Mouse (Mus musculus) midbrain, postnatal 0 days (tissue): ENCODE results near the gene Megf6. TPM values are rescaled to one million over a fixed set of nuclear protein-coding genes. Genes with fewer than 3 reads are reported as not detected.

ENCODE experiments used
- ATAC-seq: fragments of 200-750 bp; cut with Nextera tagmentation; 2 replicates; pipeline ENCODE4 v1.8.0; 2017; ENCODE audit warnings: moderate number of reproducible peaks, mild to moderate bottlenecking, moderate TSS enrichment, moderate library complexity; ENCODE audit not compliant: low FRiP score
- DNase-seq: peaks from one replicate; pipeline ENCODE4 v3.0.0-alpha.2; 2015; ENCODE audit warnings: low spot score
- H3K27ac ChIP-seq: fragments of 300-500 bp; sonication (generic); 2 replicates; pipeline ENCODE4 v1.5.1; 2014; ENCODE audit warnings: low read depth, mild to moderate bottlenecking, low read length, mixed read lengths
- H3K27me3 ChIP-seq: fragments of 300-500 bp; sonication (generic); 2 replicates; pipeline ENCODE4 v1.6.1; 2014; ENCODE audit warnings: low read length, control low read depth, mixed read lengths; ENCODE audit not compliant: insufficient read depth
- H3K36me3 ChIP-seq: fragments of 300-500 bp; sonication (generic); 2 replicates; pipeline ENCODE4 v1.6.1; 2014; ENCODE audit warnings: low read length, control low read depth, mixed read lengths; ENCODE audit not compliant: insufficient read depth
- H3K4me1 ChIP-seq: fragments of 300-500 bp; sonication (generic); 2 replicates; pipeline ENCODE4 v1.6.1; 2014; ENCODE audit warnings: mild to moderate bottlenecking, control low read depth, antibody characterized with exemption, low read length, mixed read lengths; ENCODE audit not compliant: insufficient read depth
- H3K4me2 ChIP-seq: fragments of 300-500 bp; sonication (generic); 2 replicates; pipeline ENCODE4 v1.6.1; 2014; ENCODE audit warnings: low read depth, mild to moderate bottlenecking, low read length, mixed read lengths; ENCODE audit not compliant: poor library complexity, severe bottlenecking
- H3K4me3 ChIP-seq: fragments of 300-500 bp; sonication (generic); 2 replicates; pipeline ENCODE4 v1.5.1; 2014; ENCODE audit warnings: low read depth, mild to moderate bottlenecking, low read length, moderate library complexity
- H3K9ac ChIP-seq: fragments of 300-500 bp; sonication (generic); replicated peaks from 2 replicates; pipeline ENCODE4 v1.6.1; 2014; ENCODE audit warnings: mild to moderate bottlenecking, low read length, moderate library complexity, mixed read lengths; ENCODE audit not compliant: poor library complexity, severe bottlenecking
- H3K9me3 ChIP-seq: fragments of 300-500 bp; sonication (generic); 2 replicates; pipeline ENCODE4 v1.6.1; 2016; ENCODE audit warnings: low read length, control low read depth
- CTCF ChIP-seq: IDR thresholded peaks from 2 replicates; pipeline ENCODE4 v1.5.1; 2016; ENCODE audit warnings: antibody characterized with exemption, mild to moderate bottlenecking
- WGBS: fragments of 180-500 bp; shearing (Covaris S2); extraction: QIAGEN DNeasy Blood & Tissue Kit; methylation state at CpG from one replicate; pipeline ENCODE4 v1.1.7; 2014; 5-methylcytosine and 5-hydroxymethylcytosine counted together
- polyA plus RNA-seq: library from polyadenylated mRNA; unstranded; fragments of >200 nt; fragmentation: Nextera tagmentation; extraction: Ambion mirVana; gene quantifications from 2 replicates; pipeline ENCODE4 v1.2.1, GENCODE M21; 2015
- total RNA-seq: library from RNA; depleted of rRNA; stranded (reverse); fragments of >200 nt; gene quantifications from 2 replicates; pipeline ENCODE4 v1.2.3, GENCODE M21; 2014

Megf6 gene
- total and polyA plus RNA-seq, 2 experiments from 2014 or later: 12.1 to 68.0 TPM

- Histone ChIP-seq H3K27me3 (no peaks in the 10 kb centered on the region), H3K4me3 (no peak overlapping the region), H3K9ac (no peak overlapping the region), H3K4me2 (no peak overlapping the region), H3K9me3 (no peaks in the 10 kb centered on the region), H3K4me1 (no peaks in the 10 kb centered on the region), H3K27ac (no peak overlapping the region), H3K36me3 (peaks cover 58% of the 10 kb centered on the region)
- no peak for TF ChIP-seq CTCF
- WGBS: 63% methylated on average over 11 of the region's 11 CpGs
- DNase-seq (no peak), ATAC-seq (no peak)
Measured at GRCm38 (mm10) chr4:154154104-154154503, 16.4 kb upstream of the Megf6 start.

- WGBS: 79% methylated on average over 7 of the region's 7 CpGs
- TF ChIP-seq CTCF: no peak
- Histone ChIP-seq H3K4me3 (no peak overlapping the region), H3K27me3 (no peaks in the 10 kb centered on the region), H3K27ac (no peak overlapping the region), H3K36me3 (peaks cover 51% of the 10 kb centered on the region), H3K4me2 (no peak overlapping the region), H3K9me3 (no peaks in the 10 kb centered on the region), H3K9ac (no peak overlapping the region), H3K4me1 (0 out of 2 replicates have a peak, but pooled peaks cover 4% of the 10 kb centered on the region)
- no peak for ATAC-seq
- no peak for DNase-seq
Measured at GRCm38 (mm10) chr4:154156050-154156449, 14.5 kb upstream of the Megf6 start.

GRCm38 (mm10) chr4:154157970-154158662 is 12.4 kb upstream of the Megf6 start:
- Histone ChIP-seq H3K27ac (no peak overlapping the region), H3K9me3 (no peaks in the 10 kb centered on the region), H3K9ac (no peak overlapping the region), H3K27me3 (no peaks in the 10 kb centered on the region), H3K36me3 (peaks cover 31% of the 10 kb centered on the region), H3K4me1 (0 out of 2 replicates have a peak, but pooled peaks cover 4% of the 10 kb centered on the region), H3K4me2 (no peak overlapping the region), H3K4me3 (no peak overlapping the region)
- ATAC-seq (no peak), DNase-seq (no peak)
- TF ChIP-seq CTCF: no peak; the same call in 1 of the 2 replicates
- WGBS: 93% methylated on average over 14 of the region's 14 CpGs

DNA sequence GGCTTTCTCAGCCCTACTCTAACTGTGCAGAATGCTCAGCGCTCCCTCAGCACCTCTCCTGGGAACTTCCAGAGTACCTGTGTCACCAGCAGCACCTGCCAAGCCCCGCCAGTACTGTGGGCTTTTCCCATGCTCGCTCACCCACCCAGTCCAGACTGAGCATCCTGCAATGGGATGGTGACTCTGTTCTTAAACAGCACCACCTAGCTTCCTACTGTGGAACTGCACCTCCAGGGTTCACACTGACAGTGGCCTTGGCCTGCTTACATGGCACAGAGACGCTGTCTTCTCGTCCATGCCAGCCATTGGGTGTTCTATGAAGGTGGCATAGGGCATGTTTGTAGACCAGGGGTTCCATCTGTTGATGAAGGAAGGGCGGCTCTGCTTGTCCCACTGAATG is 11.5 kb upstream of the Megf6 start:
- H3K27me3 ChIP-seq: no peaks in the 10 kb centered on the region
- H3K27ac ChIP-seq: no peak overlapping the region
- 0 out of 2 replicates have a peak, but pooled peaks cover 4% of the 10 kb centered on the region for H3K4me1 ChIP-seq
- WGBS: 18% methylated on average over 6 of the region's 6 CpGs
- H3K4me3 ChIP-seq: peak overlapping the region; percentile 82; the same call in 1 of the 2 replicates
- no peaks in the 10 kb centered on the region for H3K9me3 ChIP-seq
- peaks cover 31% of the 10 kb centered on the region for H3K36me3 ChIP-seq
- DNase-seq (peak; percentile 87), ATAC-seq (no peak; the same call in 1 of the 2 replicates)
- H3K9ac ChIP-seq: no peak overlapping the region
- TF ChIP-seq CTCF: peak; percentile 97
- H3K4me2 ChIP-seq: peak overlapping the region; percentile 75

DNA sequence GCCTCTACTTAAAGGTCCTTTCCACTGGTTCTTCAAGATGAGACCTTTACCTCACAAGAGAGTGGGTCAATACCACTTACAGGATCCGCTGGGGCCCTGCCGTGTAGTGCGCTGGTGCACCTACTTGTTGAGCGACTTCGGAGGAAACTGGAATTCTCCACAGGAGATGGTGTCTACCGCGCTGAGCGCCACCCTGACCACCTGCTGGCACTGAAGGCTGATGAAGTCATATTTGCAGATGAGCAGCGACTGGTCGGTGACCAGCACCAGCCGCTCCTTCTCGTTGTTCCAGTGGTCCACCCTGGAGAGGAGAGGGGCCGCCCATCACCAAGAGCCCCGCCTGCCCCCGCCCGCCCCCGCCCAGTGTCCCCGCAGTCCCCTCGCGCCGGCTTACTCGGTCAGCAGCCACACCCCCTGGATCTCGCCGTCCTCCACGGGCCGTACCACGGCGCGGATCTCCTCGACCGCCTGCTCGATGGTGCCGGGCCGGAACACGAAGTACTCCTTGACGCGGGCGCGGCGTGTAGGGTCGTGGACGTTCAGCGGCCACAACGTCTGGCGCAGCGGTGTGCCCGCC is 10.5 kb upstream of the Megf6 start:
- Histone ChIP-seq H3K27me3 (no peaks in the 10 kb centered on the region), H3K4me3 (peak overlapping the region; percentile 82), H3K36me3 (peaks cover 26% of the 10 kb centered on the region), H3K4me2 (peak overlapping the region; percentile 75), H3K4me1 (0 out of 2 replicates have a peak, but pooled peaks cover 4% of the 10 kb centered on the region), H3K27ac (peak overlapping the region; percentile 77), H3K9me3 (no peaks in the 10 kb centered on the region), H3K9ac (peak overlapping the region; percentile 79)
- WGBS: 1% methylated on average over 38 of the region's 47 CpGs
- TF ChIP-seq CTCF: no peak
- peak; percentile 46 for DNase-seq
- ATAC-seq: peak; percentile 52
